Mouse (Mus musculus): ENCODE data around the gene Il9r. TPM values are rescaled to one million over a fixed set of nuclear protein-coding genes. Genes with fewer than 3 reads are reported as not detected.

Gene Il9r
- total and polyA plus RNA-seq, 3 experiments: 0.26 to 0.31 TPM; not detected in 1

DNA sequence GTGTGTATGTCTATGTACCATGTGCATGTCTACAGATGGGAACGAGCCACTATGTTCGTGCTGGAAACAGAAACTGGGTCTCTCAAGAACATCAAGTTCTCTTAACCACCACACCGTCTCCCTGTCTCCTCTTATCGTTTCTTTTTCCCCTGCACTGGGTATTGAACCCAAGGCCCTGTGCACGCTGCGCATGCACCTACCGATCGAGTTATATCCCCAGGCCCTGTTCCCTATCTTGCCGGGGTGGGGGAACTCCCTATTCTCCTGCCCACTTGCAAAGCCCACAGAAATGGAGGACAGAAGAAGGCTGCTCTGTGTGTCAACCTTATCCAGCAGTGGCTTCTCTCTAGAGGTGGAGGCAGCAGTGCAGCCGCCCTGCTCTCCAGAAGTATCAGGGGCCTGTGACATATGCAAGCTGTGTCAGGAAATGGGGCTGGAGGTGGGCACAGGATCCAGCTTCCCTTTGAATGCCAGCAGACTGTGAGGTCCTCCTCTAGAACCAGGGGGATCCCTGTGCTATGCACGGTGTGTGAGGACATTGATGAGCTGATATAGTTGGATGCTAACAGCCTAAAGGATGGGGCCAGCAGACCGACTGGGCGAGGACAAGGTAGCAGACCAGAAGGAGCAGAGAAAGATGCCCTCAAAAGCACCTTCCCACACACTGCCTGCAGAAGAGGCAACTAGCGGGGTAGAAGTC lies 1.7 kb downstream of the Il9r start:
- DNase-seq: no peak

- no peak for DNase-seq
These were observed 2.3 kb downstream of the Il9r start for GRCm38 (mm10) chr11:32197766-32198165.

- DNase-seq: no peak
These were observed 3.4 kb downstream of the Il9r start for GRCm38 (mm10) chr11:32196727-32197126.

DNA sequence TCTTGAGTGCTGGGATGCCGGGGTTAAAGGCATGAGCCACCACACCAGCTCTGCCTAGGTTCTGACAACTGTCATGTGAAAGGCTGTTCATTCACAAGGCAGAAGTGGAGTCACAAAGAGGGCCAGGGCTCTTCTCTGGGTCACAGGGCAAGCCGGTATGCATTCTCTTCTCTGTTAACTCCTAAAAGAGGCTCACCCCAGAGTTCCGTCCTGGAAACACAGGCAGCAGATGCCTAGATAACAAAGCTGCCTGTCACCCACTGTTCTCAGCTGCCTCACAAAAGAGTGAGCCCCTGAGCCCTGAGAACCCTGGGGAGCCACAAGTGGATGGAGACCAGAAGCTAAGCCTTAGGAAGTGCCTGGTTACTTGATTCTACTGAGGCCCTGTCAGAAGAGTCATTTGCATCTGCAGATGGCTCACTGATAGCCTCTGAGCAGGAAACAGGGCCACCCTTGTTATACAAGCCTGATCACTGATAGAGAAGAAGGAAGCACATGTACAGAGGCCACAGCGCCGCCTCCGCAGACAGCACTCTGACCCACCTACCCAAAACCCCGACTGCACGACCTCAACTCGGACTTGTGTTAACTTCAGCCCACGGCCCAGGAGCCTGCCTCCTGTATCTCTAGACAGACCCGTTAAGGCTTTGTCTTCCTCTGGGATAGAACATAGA lies 4.1 kb downstream of the Il9r start:
- DNase-seq: no peak

- no peak for DNase-seq
These were observed 5.5 kb downstream of the Il9r start for GRCm38 (mm10) chr11:32194626-32195025.

GRCm38 (mm10) chr11:32194086-32194485 lies 6.0 kb downstream of the Il9r start:
- DNase-seq: no peak

GRCm38 (mm10) chr11:32193156-32193555 lies 6.9 kb downstream of the Il9r start:
- DNase-seq: no peak

DNA sequence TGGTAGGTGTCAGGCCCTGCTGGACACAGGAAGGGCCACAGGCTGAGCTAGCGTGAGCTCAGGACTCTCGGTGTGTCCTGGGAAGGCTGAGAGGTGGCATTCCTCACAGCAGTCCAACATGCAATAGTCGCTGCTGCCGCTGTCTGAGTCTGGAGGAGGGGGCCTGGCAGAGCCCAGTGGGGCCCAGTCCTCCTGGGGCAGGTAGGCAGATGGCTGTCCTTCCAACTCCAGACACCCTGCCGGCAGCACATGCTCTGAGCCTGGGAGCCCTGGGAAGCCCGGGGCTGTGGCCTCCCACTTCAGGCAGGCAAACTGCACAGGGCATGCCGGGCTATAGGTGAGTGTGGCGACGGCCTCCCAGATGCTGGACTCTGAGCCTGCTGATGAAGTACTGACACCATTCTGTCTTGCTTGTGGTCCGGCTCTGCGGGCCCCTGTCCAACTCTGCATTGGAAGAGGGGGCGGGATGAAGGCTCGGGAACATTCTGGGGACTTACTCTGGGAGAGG lies 9.4 kb downstream of the Il9r start:
- DNase-seq: no peak

- DNase-seq: no peak
These were observed 10.0 kb downstream of the Il9r start for GRCm38 (mm10) chr11:32190119-32190518.

DNA sequence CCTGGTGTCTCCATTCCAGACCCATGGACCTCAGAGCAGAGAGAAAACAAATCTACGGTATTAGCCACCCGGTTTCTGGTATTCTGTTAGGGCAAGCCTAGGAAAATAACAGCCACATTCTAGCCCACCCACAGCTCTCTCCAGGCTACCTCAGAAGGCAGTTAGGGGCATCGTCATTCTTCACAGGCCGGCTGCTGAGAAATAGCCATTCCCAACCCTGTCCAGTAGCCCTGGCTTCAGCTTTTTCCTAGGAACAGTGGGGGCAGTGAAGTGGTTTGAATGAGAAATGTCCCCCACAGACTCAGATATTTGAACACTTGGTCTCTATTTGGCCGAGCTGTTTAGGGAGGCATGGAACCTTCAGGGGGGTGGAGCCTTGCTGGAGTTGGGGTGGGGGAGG lies 10.6 kb downstream of the Il9r start:
- no peak for DNase-seq

DNA sequence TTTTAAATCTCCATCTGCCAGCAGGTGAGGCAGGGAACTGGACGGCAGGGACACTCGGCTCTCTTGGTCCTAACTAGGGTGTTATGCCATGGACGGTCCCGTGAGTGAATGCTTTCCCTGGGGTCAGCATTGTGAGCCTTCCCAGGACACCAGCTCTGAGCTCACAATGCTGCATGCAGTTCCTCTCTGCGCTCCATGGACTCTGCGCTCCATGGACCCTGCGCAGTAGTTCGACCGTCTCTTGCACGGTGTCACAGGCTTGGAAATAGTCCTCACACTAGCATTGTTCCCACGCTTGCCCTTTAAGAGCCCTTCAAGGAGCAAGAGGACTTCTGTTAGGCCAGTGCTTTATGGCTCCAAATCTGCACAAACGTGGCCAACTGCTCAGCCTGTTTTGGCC lies 11.2 kb downstream of the Il9r start:
- DNase-seq: no peak

DNA sequence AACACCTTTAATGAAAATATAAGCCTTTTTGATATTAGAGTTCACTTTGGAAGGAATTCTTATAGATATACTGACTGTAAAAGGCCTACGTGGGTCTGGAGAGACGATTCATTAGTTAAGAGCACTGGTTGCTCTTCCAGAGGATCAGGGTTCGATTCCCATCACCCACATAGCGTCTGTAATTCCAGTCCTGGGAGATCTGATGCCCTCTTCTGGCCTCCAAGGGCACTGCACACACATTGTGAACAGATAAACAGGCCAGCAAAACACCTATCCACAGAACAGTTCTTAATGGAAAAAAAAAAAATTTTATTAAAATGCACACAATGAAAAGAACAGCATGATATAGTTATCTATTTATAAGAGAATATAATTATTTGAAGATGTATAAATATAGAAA lies 12.8 kb downstream of the Il9r start:
- DNase-seq: no peak

DNA sequence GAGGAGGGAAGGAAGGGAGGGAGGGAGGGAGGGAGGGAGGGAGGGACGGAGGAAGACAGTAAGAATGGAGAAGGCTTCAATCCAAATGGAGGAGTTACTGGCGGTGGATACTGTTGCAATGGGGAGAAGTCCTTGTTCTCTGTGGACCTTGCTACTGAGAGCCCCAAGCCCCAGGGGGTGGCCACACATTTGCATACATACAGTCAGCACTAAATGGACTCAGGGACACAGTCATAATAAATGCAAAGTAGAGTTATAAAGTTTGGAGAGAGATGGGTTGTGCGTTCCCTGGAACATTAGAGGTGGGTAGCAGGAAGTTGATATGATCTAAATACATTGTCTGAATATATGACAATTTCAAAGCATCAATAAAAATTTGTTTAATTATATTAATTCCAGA lies 14.0 kb downstream of the Il9r start:
- DNase-seq: no peak

DNA sequence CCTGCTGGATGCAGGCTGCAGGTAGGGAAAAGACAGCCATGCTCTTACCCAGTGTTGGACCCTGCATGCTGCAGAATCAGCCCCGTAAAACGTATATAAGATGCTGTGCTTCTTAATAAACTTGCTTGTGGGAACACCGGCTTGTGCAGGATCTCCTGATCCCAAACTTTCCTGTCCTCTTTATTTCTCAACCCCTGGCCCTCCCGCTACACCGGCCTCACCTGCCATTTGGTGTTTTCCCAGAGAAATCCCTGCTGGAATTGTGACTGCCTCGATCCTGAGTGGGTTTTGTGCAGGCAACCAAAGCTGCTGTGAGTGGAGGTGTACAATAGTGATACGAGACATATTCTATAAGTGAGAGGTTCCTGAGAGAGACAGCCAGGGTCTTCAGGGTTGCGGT lies 15.6 kb downstream of the Il9r start:
- DNase-seq: no peak

DNA sequence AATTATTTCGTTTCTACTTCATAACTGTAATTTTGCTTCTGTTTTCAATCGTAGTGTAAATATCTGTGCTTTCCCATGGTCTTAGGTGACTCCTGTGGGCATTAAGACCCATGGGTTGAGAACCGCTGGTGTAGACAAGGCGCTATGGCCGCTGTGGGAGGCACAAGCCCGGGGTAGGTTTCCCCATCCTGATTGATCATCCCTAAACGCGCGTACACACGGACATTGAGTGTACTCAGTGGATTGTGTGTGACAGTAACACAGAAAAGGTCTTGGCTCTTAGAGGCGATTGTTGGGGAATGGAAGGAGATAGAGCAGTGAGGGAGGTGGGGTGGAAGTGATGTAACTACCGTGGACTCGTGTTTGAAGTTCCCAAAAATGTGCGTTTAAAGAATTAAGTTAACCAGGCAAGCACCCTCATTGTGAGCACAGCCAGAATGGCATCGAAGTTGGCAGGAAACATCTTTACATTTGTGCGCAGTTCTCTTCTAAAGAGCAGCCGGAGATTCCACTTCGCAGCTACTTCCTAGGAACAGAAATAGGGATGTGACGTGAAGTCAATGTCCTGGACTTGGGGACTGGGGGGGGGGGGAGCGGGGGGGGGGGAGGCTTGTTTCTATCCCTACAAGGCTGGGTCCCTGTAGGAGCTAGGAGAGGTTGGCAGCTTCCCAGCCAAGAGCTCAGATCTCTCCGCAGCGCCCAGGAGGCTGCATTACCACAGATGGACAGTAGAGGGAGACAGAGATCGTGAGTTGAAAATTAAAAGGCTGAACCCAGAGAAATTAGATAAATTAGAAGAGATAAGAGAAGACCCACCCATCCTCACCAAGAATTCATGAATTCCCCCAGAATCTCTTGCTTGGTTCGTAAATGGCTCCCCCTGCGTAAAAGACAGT lies 17.9 kb downstream of the Il9r start:
- peak; percentile 79 for DNase-seq

- no peak for DNase-seq
These were observed 18.8 kb downstream of the Il9r start for GRCm38 (mm10) chr11:32181246-32181645.

GRCm38 (mm10) chr11:32178506-32178905 lies 21.6 kb downstream of the Il9r start:
- no peak for DNase-seq

DNA sequence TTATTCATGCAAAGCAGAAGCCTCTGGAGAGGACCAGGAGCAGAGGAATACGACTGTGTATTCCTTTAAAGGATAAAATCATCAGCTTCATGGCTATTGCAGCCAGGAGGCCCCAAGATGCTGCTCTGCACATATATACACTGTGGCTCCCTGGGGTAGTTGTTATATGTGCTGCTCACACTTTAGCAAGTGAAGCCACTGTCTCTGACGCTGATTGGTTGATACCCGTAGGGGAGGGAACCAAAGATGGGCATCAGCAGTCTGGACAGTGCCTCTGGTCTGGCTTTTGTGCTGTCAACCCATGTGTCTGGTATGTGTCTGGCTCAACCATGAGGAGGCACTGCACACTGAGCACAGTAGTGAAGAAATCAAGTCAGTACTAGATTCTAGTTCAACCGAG lies 33.4 kb downstream of the Il9r start:
- DNase-seq: no peak

GRCm38 (mm10) chr11:32161922-32162804 lies 37.9 kb downstream of the Il9r start:
- DNase-seq: peak; percentile 74

GRCm38 (mm10) chr11:32161500-32161899 lies 38.6 kb downstream of the Il9r start:
- DNase-seq: no peak

GRCm38 (mm10) chr11:32160341-32160740 lies 39.7 kb downstream of the Il9r start:
- DNase-seq: no peak

- DNase-seq: no peak
These were observed 40.9 kb downstream of the Il9r start for GRCm38 (mm10) chr11:32159176-32159575.

Measured in adrenal gland, adult 2 months (tissue).